Mouse (Mus musculus) embryo, embryonic 9.5 days (tissue): Measurements from ENCODE around the gene Tnn.
A peak's percentile ranks its signal among the peaks of the same experiment; 100 is the strongest.

Experiments
- DNase-seq: peaks from one replicate; pipeline ENCODE4 v3.0.0-alpha.2; 2017; ENCODE audit errors: extremely low spot score

Gene Tnn

GRCm38 (mm10) chr1:160082647-160083046 is 70.7 kb downstream of the Tnn start:
- DNase-seq, result no peak

- peak; percentile 77 for DNase-seq
These were observed 72.5 kb downstream of the Tnn start for GRCm38 (mm10) chr1:160080800-160081436.

- no peak for DNase-seq
These were observed 74.3 kb downstream of the Tnn start for GRCm38 (mm10) chr1:160078882-160079661.

- no peak for DNase-seq
These were observed 88.7 kb downstream of the Tnn start for GRCm38 (mm10) chr1:160064547-160065144.

- no peak for DNase-seq
These were observed 91.5 kb downstream of the Tnn start for GRCm38 (mm10) chr1:160061725-160062366.

- DNase-seq, result no peak
These were observed 92.1 kb downstream of the Tnn start for GRCm38 (mm10) chr1:160061321-160061720.

- DNase-seq, result no peak
These were observed 92.8 kb downstream of the Tnn start for GRCm38 (mm10) chr1:160060542-160060941.

- DNase-seq, result no peak
These were observed 93.5 kb downstream of the Tnn start for GRCm38 (mm10) chr1:160059908-160060307.

GRCm38 (mm10) chr1:160057657-160058056 is 95.7 kb downstream of the Tnn start:
- no peak for DNase-seq

- no peak for DNase-seq
These were observed 98.9 kb downstream of the Tnn start for GRCm38 (mm10) chr1:160054366-160055078.

GRCm38 (mm10) chr1:160053510-160054305 is 99.7 kb downstream of the Tnn start:
- DNase-seq, result no peak

GRCm38 (mm10) chr1:160052556-160053315 is 100.6 kb downstream of the Tnn start:
- no peak for DNase-seq

GRCm38 (mm10) chr1:160050898-160051297 is 102.5 kb downstream of the Tnn start:
- no peak for DNase-seq

GRCm38 (mm10) chr1:160049131-160049880 is 104.1 kb downstream of the Tnn start:
- DNase-seq, result no peak

- DNase-seq, result no peak
These were observed 105.9 kb downstream of the Tnn start for GRCm38 (mm10) chr1:160047481-160047931.

GRCm38 (mm10) chr1:160046786-160047185 is 106.6 kb downstream of the Tnn start:
- no peak for DNase-seq

GRCm38 (mm10) chr1:160045971-160046370 is 107.4 kb downstream of the Tnn start:
- no peak for DNase-seq

- DNase-seq, result no peak
These were observed 108.2 kb downstream of the Tnn start for GRCm38 (mm10) chr1:160045056-160045715.
